Mouse (Mus musculus) retina, postnatal 7 days (tissue): ENCODE results near the gene Zbtb39.

ENCODE experiments used
- DNase-seq: peaks from one replicate; pipeline ENCODE4 v3.0.0-alpha.2; 2012; ENCODE audit warnings: low read depth, low spot score

Zbtb39 gene

DNA sequence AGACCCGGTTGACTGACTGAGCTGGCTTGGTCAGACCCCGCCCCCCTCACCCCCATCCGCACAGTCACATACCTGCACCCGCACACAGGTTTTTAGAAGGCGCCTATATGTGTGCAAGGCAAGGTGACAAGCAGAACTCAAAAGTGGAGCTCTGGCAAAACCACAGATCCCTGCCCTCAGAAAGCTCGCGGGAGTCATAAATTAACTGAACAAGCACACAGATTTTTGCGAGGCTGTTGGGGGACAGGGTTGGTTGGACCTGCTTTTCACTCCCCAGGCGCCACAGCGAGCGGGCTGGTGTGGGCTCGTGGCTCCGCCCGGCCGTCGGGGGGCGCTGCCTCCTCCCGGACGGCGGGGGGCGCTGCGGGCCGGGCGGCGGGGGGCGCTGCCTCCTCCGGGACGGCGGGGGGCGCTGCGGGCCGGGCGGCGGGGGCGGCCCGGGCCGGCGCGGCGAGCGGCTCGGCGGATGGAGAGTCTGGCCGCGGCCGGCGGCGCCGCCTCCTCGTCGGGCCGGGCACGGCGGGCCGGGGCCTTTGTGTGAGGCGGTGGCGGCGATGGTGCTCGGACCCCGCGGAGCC, at the start of gene Zbtb39:
Gene Zbtb39, plus strand, starts transcription at position 456 of the 578 bp plus-strand sequence.
- DNase-seq = peak; percentile 70

DNA sequence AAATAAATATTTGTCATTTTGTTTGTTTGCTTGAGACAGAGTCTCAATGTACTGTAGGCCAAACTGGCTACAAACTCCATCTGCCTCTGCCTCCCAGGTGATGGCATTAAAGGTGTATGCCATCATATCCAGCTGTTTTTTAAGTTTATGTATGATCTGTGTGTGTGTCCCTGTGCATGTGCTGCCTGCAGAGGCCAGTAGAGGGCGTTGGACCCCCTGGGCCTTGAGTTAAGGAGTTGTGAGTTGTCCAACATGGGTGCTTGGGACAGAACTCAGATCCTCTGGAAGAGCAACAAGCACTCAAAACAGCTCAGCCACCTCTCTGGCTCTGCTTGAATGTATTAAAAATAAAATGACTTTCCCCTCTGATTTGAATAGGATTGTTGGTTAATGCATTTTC, 48.3 kb upstream of the Zbtb39 start:
- no peak for DNase-seq

DNA sequence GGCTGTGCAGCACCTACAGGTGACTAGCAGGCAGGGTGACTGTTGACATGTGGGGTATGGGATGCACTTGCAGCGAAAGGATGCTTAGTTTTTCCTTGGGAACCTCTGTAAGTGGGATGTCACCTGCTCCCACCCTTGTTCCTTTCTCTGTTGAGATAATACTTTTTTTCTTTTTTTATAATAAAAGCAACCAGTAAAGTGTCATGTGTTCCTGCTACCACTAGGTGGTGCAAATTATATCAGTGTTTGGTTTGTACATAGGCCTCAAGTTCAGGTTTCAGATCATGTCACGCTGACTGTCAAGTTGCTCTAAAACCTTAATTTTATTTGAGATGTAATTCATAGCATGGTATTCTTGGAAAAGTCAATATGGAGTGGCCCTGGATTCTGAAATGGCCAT, 44.7 kb upstream of the Zbtb39 start:
- DNase-seq = no peak

DNA sequence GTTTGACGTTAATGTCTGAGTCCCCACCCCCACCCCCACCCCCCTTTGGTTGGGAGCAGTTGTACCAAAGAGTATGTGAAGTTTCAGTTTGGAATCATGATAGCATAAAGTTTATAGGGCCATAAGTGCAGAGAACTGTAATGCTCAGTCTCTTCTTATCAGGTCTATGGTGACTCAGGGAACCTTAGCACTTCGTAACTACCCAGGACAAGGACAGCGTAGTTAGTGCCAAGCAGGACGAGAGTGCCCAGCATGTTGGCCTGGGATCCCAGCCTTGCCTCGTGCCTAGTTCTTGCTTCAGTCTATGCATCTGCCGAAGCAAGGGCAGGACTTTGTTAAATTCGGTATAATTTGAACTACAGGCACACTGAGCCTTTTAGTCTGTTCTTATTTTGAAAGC, 43.6 kb upstream of the Zbtb39 start:
- DNase-seq = no peak

DNA sequence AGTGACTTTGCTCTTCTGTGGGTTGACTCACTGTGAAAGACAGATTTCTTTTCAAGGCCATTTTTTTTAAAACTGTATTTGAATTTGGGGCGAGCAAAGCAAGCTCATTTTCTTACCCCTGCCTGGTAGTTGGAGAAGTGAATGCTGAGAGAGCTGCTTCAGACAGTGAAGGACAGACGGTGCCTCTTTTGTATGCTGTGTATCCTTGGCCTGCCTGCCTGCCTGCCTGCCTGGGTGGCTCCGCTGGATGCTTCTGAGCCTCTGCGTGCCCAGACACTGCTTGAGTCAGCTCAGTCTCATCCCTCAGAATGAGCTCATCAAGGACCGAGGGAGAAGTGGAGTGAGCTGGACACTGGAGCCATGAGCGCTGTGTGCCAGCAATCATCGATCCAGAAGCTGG, 40.4 kb upstream of the Zbtb39 start:
- DNase-seq = no peak

DNA sequence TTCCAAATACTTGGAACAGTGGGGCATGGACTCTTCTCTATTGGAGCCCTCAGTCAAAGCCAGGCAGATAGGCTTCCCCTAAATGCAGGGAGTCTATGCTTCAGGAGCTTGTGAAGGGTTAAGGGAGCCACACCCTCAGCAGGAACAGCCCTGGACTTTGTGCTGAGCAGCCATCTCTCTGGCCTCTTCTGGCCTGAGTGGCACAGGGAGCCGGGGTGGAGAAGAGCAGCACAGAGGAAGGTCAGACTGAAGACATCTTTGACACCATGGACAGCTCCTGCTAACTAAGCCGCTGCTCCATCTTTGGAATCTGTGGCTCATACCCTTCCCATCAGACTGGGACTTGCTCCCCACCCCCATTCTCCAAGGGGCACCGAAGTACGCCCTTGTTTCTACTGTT, 36.0 kb upstream of the Zbtb39 start:
- DNase-seq = no peak

DNA sequence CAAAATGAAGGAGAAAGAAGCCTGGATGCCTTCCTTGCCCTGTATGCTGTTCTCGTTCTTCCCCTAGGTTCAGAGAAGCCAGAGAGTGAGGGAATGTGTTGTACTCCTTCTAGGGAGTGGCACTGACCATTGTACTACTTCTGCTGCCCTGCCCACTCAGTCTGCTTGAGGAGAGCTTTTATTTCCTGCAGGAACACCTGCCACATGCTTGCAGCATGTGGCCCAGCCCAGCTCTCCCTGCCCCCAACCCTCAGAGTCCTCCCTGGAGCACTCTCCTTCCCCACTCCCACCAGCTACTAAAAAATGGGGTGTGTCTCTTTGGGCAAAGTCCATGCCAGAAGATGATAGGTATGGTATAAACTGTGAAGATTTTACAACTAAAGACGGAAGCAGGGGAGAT, 35.0 kb upstream of the Zbtb39 start:
- DNase-seq = no peak

DNA sequence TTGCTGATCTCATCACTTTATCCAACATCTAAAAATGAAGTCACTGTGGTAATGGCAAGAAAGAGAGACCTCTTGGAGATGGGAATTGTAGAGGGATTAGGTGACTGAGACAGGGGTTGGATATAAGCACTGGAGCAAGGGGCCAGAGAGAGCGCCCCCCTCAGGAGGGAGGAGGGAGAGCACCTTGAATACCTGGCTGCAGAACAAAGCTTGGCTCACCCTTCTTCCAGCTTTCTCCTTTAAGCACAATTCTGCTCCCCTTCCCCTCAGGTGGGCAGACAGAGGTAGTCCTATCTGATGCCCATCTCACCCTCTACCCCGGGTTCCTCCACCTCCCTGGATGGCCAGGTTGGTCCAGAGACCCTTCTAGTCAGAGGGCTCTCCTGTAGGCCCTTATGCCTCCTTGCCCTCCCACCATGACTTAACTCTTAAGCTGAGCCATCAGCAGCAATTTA, 34.5 kb upstream of the Zbtb39 start, which contains the start of gene Myo1a:
Gene Myo1a, plus strand, starts transcription at position 405 of the 455 bp plus-strand sequence.
- no peak for DNase-seq

DNA sequence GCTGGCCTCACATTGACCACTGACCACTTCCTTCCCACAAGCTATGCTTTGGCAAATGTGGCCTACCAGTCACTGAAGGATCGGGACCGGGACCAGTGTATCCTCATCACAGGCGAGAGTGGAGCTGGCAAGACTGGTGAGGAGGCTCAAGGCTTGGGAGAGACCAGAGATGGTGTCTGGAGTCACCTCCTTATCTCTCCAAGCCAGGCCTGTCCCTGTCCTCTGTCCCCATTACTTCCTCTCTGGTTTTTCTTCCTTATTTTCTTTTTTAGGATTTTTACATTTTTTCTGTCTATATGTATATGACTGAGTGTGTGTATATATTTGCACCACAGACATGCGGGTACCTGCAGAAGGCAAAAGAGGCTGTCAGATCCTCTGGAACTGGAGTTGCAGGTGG, 33.6 kb upstream of the Zbtb39 start:
- no peak for DNase-seq

DNA sequence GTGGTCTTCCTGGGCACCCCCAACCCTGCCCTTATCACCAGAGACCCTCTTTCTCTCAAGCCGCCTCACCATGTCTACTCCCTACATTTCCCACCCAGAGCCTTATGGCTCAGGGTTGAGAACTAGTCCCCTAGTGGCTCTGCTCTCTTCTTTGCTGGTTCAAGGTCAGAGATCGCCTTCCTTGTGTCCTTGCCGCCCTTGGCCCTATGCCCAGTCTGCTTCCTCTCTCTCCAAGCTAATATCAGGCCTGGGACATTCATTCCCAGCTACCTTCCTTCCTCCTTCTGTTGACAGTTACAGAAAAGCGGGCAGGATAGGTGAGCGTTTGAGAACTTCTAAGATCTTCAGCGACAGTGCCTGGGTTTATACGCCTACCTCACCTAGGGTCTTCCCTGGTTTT, 31.6 kb upstream of the Zbtb39 start:
- DNase-seq = no peak

DNA sequence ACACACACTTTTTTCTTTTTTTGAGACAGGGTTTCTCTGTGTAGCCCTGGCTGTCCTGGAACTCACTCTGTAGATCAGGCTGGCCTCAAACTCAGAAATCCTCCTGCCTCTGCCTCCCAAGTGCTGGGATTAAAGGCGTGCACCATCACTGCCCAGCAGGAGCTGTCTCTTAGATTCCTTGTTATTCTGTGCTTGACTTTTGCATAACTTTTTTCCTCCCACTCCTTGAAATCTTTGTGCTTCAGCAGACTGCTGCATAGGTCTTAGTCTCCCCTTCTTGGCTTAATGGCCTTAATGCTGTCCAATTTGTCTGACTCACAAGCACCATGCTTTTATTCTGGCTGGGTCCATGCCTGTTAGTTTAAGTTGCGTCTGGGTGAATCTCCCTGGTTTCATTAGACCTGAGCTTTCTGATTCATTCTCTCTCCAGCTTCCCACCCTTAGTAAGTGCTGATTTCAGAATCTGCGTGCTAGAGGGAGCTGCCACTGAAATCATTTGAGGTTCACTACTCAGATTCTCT, 30.4 kb upstream of the Zbtb39 start:
- DNase-seq = no peak

DNA sequence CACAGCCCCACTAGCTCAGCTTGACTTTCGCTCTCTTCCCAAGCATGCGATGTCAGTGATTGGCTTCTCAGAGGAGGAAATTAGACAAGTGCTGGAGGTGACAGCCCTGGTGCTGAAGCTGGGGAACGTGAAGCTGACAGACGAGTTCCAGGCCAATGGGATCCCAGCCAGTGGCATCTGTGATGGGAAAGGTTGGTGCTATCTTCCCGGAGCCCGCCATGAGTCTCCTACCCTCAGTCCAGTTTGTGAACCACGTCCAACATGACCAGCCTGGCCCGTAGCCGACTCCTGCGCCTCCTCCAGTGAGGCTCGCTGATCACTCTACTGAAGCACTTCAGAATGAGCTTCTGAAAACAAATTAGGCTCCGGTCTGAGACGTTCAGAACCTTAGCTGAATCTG, 29.0 kb upstream of the Zbtb39 start:
- no peak for DNase-seq

DNA sequence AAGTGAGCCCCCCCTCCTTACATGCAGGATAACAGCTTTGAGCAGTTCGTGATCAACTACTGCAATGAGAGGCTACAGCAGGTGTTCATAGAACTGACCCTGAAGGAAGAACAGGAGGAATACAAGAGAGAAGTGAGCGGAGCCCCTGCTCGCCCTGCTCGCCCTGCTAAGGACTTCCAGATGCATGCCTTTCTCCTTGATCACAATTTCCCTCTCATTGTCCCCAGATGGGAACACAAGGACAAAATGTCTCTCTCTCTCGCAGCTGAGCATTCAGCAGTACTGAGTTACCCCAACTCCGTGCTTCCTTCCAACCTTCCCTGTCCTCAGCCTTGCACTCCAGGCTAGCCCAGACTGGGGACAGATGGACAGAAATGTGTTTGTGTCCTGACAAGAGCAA, 26.6 kb upstream of the Zbtb39 start:
- no peak for DNase-seq

DNA sequence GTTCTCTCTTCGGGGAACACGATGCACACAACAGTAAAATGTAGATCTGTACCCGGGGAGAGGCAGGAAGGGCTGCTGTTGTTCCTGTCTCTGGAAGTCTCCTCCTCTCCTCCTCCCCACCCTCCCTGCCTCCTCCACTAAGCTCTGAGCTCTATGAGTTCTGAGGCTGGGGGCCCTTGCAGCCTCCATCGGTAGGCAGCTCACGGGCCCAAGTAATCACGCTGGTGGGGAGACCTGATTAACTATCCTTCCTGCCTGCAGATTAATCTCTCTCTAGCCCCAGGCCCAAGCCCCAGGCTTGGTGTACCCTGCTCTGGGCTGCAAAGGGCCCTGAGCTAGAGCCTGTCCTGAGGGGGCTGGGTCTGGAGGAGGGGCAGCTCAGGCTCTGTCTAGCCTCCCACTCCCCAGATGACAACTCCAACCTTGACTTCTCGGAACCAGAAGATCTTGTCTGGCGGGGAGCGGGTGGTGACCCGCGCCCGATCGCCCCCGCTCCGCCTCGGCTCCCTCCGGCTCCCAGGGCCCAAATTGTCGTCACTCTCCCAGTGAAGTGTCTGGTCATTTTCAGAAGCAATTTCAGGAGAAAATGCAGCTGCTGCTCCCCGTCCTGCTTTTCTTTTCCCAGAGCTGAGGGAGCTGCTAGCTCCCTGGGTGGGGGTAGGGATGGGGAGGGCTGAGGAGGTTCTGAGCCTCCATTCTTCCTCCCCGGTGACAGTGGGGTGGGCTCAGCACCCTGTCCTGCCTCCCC, 17.5 kb upstream of the Zbtb39 start:
- no peak for DNase-seq

DNA sequence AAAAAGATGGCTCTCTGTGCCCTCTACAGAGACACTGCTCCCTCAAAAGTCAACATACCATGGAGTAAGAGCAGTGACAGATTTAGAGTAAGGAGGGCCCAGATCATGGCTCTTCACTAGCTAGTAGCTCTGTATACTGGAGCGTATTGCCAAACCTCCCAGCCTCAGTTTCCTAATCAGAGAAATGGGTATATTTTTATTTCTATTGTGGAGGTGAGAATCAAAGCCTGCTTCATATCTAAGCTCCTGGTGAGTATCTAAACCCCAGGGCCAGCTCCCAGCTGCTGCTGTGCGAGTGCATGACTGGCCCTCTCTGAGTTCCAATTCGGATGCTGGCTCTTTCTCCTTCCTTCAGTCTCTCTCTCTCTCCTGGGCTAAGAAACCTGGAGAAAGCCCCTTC, 15.2 kb upstream of the Zbtb39 start, which contains the start of gene Tac2:
Gene Tac2, plus strand, starts transcription at position 301 of the 400 bp plus-strand sequence.
- no peak for DNase-seq

DNA sequence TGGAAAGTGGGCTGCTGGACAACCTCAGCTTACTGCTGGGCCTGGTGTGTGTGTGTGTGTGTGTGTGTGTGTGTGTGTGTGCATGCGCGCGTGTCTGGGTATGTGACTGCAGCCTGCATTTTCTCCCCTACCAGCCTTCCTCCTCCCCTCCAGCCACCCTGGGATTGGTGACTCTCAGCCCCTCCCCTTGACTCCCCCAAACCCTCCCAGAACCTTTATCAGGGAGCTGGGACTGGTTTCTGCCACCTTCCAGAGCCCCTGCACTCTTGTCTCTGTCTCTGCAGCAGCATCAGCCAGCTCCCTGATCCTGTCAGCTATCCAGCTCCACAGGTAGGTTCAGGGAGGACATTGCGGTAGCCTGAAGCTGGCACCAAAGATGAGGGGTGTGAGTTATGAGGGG, 14.2 kb upstream of the Zbtb39 start:
- no peak for DNase-seq

DNA sequence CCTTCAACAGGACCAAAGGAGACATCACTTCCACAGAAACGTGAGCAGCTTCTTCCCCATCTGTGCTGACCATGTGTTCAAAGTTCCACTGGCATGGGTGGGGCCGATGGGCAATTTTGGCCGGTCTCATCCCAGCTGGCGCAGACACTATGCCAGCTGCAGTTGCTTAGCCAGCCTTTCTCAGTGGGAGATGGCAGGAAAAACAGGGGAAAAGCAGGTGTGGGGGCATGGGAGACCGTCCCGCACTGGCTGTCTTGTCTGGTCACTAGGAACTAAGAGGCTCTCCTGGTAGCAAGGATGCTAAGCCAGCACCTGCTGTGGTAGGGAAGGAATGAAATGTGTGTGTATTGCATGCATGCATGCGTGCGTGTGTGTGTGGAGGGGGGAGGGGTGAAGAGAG, 10.9 kb upstream of the Zbtb39 start:
- no peak for DNase-seq

DNA sequence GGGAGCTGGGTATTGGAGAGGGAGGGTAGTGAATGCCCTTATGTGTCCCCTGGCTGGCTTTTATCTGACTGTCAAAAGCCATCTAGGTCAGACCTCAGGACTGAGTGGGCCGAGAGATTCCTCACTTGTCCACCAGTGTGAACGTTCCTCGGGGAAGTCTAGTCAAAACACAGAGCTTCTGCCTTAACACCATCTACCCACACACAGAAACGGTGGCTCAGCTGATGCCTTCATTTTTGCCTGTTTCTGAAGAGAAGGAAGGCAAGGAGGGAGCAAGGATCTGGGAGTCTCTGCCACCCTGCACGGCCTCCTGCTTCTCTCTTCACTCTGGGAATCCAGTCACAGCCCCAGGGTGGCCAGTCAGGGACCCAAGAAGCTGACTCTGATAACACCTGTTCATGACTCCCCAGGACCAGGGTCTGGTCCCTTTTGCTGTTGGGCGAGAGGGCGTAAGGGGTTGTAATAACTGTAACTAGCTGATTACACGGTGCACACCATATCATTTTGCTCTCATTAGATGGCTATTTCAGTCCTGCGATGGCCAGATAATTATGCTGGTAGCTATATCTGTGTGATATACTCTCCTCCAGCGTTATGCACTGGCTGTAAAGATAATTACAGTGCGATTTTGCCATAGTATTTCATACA, 8.9 kb upstream of the Zbtb39 start:
- no peak for DNase-seq

DNA sequence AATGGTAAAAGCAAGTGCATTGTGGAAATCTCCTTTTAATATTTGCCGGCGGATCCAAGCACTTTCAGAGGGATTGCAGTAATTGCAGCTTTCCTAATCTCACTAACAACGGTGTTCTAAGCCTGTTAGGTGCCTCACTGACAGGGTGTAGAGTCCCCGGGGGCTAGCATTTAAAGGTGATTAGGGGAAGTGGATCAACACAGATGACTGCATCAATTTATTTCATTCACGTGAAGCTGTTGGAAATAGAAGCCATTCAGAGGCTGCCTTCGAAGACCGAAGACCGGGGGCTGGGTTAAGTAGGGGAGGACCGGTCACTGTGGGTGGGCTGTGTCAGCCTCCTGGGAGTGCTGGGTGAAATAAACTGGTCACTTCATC, 8.4 kb upstream of the Zbtb39 start:
- no peak for DNase-seq

DNA sequence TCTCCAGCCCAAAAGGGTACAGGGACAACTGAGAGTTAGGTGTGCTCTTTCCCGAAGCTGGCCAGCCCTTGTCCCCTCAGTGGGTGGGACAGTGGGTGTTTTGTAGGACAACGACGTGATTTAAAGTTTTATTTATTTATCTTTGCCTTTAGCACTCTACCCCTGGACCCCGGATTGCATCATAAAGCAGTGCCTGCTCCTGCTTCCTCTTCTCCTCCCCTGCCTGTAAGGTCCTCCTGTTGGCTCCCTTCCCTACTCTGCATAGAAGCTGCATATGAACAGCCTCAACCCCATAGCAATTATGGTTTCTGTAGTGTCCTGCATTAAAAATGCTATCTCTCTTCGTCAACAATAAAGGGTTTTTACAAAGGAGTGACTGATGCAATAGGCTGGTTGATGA, 7.9 kb upstream of the Zbtb39 start:
- no peak for DNase-seq

DNA sequence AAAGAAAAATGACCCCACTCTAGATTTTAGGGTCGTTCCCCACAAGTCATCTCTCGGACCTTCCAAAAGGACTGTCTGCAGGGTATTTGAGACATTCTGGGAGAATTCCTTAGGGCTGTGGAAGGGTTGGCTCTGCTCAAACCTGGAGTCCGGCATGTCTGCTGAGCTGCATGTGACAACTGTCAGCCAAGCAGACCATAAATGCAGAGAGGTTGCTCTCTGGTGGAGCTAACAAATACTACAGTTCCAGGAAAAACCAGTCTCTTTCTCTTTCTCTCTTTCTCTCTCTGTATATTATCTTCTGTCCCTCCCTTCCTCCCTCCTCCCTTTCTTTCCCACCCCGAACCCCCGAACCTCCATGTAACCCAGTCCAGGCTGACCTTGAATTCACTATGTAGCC, 4.9 kb upstream of the Zbtb39 start:
- DNase-seq = no peak

DNA sequence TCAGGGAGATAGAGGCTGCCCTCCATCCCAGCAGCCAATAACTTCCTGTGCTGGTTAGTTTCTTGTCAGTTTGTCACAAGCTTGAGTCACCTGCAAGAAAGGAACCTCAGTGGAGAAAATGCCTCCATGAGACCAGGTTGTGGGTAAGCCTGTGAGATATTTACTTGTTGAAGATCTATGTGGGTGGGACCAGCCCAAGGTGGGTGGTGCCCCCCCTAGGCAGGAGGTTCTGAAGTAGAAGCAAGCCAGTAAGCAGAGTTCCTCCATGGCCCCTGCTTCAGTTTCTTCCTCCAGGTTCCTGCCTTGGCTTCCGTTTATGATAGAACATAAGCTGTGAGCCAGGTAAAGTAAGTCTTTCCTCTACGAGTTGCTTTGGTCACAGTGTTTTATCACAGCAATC, 3.1 kb upstream of the Zbtb39 start:
- no peak for DNase-seq

DNA sequence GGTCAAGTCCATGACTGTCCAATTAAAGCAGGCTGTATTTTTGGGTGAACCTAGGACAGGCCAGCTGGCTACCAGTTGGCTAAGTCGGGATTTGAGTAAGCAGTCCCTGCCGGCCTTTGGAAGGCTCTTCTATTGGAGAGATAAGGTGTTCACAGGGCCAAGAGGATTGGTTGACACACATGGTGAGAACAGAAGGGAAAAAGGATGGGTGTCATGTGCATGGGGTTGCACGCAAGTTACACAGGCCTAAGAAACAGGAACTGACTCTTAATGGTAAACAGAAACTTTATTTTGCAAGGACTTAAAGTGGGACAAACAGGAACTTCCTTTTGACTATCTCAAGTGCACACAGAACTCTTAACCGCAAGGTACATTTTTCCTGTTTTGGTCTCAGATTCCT, 2.4 kb upstream of the Zbtb39 start:
- DNase-seq = no peak
